Mouse (Mus musculus) midbrain, embryonic 10.5 days (tissue): ENCODE measurements around the gene Zfp652. TPM values are rescaled to one million over a fixed set of nuclear protein-coding genes. Genes with fewer than 3 reads are reported as not detected.

Source experiments
- DNase-seq: peaks from one replicate; pipeline ENCODE4 v3.0.0-alpha.2; 2017; ENCODE audit warnings: low spot score
- H3K27ac ChIP-seq: fragments of 300-500 bp; sonication (generic); replicated peaks from 2 replicates; pipeline ENCODE4 v1.5.1; 2016; ENCODE audit warnings: mild to moderate bottlenecking
- H3K27me3 ChIP-seq: fragments of 300-500 bp; sonication (generic); 2 replicates; pipeline ENCODE4 v1.6.1; 2016; ENCODE audit warnings: low read depth, mild to moderate bottlenecking; ENCODE audit not compliant: poor library complexity, severe bottlenecking
- H3K36me3 ChIP-seq: fragments of 300-500 bp; sonication (generic); 2 replicates; pipeline ENCODE4 v1.6.1; 2016; ENCODE audit warnings: mild to moderate bottlenecking, moderate library complexity
- H3K4me1 ChIP-seq: fragments of 300-500 bp; sonication (generic); 2 replicates; pipeline ENCODE4 v1.6.1; 2016
- H3K4me3 ChIP-seq: fragments of 300-500 bp; sonication (generic); 2 replicates; pipeline ENCODE4 v1.5.1; 2016; ENCODE audit warnings: mild to moderate bottlenecking, moderate library complexity
- H3K9me3 ChIP-seq: fragments of 300-500 bp; sonication (generic); replicated peaks from 2 replicates; pipeline ENCODE4 v1.6.1; 2016; ENCODE audit warnings: mild to moderate bottlenecking
- WGBS: fragments of 180-500 bp; shearing (Covaris S2); methylation state at CpG from one replicate; pipeline ENCODE4 v1.1.7; 2016; 5-methylcytosine and 5-hydroxymethylcytosine counted together
- polyA plus RNA-seq: library from polyadenylated mRNA; unstranded; fragments of >200 nt; fragmentation: Nextera tagmentation; extraction: Ambion mirVana; gene quantifications from 2 replicates; pipeline ENCODE4 v1.2.1, GENCODE M21; 2016

Zfp652 gene
- polyA plus RNA-seq, 1 experiment from 2014 or later, result 13.7 TPM

DNA sequence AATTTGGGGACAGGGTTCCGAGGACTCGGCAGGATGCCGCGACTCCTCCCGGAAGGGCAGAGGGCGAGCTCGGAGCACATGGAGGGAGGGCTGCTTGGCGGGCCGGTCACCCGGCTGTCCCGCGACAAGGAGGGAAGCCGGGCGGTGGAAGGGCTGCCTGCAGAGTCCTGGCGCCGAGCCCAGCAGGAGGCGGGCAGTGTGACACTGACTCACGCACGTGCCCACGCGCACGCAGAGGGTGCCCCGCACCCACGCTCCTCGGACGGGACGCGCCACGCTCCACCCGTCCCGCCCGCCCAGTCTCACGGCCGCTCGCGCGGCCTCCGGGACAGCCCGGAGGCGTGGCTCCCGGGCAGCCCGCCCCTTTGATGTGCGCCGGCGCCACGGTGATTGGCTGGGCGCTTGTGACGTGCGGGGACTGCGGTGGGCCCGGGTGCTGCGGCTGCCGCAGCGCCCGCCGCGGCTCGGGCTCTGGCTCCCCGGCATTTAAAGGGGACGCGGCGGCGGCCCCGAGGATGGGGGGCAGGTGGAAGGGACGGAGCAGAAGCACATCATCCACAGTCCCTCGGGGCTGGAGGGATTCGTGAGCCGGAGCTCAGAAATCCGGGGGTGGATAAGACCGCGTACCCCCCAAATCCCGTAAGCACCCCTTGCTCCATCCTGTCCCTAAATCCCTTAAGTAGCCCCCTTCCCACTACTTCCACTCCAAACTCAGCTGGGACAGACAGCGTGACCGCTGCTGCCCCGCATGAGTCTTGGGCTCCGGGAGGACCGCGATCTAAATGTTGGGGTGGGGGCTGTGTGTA lies 111.8 kb downstream of the Zfp652 start, which contains the start of gene Phospho1:
Gene Phospho1, plus strand, starts transcription at position 429 of the 806 bp plus-strand sequence.
- Histone ChIP-seq H3K27ac (peak within 1 kb of the TSS; percentile 85), H3K27me3 (peaks cover 81% of the 10 kb centered on the region), H3K4me1 (peaks cover 22% of the 10 kb centered on the region), H3K36me3 (no peaks in the 10 kb centered on the region), H3K4me3 (peak within 1 kb of the TSS; percentile 68), H3K9me3 (no peaks in the 10 kb centered on the region)
- under 1% methylated on average over 77 of the region's 78 CpGs for WGBS
- DNase-seq, result peak; percentile 92

DNA sequence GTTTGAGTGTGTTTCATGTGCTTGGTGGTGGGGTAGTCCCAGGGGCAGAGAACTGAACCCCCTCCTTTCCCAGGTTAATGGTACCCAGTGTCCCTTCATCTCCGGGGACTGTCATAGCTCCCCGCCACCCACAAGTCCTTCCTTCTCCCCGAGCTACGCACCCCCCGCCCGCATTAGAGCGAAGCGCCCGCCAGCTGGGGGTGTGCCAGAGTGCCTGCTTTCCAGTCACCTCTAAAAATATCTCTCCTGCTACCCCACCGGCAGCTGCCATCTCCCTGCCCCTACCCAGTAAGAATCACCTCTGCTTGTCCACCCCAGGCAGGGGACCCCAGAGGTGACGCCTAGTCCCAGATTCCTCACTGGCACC lies 112.4 kb downstream of the Zfp652 start:
- no peaks in the 10 kb centered on the region for H3K36me3 ChIP-seq
- WGBS, result under 1% methylated on average over 11 of the region's 11 CpGs
- peak overlapping the region; percentile 85 for H3K27ac ChIP-seq
- peak overlapping the region; percentile 68 for H3K4me3 ChIP-seq
- peaks cover 87% of the 10 kb centered on the region for H3K27me3 ChIP-seq
- peaks cover 22% of the 10 kb centered on the region for H3K4me1 ChIP-seq
- DNase-seq, result no peak
- no peaks in the 10 kb centered on the region for H3K9me3 ChIP-seq

DNA sequence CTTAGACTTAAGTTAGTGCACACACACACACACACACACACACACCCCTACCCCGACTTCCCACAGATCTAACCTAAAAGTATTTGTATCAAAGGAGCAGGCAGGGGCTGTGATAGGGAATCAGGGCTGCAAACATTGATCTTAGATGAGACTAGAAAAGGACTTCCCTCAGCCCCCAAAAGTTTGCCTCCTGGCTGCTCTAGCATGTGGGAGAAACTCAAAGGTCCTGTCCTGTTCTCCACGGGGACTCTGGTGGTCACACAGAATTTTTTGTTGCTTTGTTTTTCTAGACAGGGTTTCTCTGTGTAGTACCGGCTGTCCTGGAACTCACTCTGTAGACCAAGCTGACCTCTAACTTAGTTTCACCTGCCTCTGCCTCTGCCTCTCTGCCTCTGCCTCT lies 113.2 kb downstream of the Zfp652 start:
- Histone ChIP-seq H3K4me1 (peaks cover 29% of the 10 kb centered on the region), H3K4me3 (no peak overlapping the region), H3K9me3 (no peaks in the 10 kb centered on the region), H3K27me3 (peaks cover 95% of the 10 kb centered on the region), H3K36me3 (no peaks in the 10 kb centered on the region), H3K27ac (no peak overlapping the region)
- WGBS, result 67% methylated on average over 3 of the region's 3 CpGs
- DNase-seq, result no peak

DNA sequence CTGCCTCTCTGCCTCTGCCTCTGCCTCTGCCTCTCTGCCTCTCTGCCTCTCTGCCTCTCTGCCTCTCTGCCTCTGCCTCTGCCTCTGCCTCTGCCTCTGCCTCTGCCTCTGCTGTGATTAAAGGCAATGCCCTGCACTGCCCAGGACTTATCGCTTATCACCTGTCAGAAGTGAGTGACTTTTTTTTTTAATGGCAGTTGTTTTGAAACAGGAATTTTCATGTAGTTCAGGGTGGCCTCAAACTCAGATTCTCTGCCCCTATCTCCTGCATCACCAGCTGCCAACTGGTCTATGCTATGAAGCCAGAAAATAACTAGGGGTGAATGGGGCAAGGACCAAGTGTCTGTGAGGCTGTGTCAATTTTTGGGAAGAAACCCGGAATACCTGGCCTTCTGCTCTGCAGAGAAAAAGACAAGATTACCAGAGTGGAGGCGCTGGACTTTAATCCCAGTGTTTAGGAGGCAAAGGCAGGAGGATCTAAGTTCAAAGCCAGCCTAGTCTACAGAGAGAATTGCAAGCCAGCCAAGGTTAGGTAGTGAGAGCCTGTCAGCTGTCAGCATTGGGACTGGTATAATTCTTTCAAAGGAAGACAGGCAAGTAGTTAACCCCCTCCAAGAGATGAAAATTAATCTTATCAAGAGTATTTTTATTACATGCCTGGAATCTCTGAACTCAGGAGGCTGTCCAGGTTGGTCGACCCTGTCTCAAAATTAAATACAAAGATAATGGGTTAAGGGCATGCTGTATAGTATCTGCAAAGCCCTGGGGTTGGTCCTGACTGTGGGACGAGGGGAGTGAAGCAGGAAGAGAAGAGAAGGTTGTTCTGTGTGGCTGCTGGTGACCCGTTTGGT lies 114.1 kb downstream of the Zfp652 start:
- peaks cover 98% of the 10 kb centered on the region for H3K27me3 ChIP-seq
- H3K4me3 ChIP-seq, result no peak overlapping the region
- H3K27ac ChIP-seq, result no peak overlapping the region
- 55% methylated on average over 6 of the region's 6 CpGs for WGBS
- no peaks in the 10 kb centered on the region for H3K36me3 ChIP-seq
- H3K9me3 ChIP-seq, result no peaks in the 10 kb centered on the region
- DNase-seq, result no peak
- peaks cover 38% of the 10 kb centered on the region for H3K4me1 ChIP-seq

DNA sequence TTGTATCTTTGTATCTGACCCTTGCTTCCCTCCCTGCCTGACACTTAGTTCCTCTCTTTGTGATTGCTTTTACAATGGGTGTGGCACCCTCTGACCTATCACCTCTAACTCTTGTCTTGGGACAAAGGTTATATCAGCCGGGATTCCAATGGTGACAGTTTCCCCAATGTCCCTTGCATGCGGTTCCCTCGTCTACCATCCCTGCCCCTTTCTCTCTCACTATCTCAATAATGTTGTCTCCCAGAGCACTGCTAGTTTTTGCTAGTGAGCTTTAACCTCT lies 114.6 kb downstream of the Zfp652 start:
- peaks cover 44% of the 10 kb centered on the region for H3K4me1 ChIP-seq
- peaks cover 98% of the 10 kb centered on the region for H3K27me3 ChIP-seq
- no peaks in the 10 kb centered on the region for H3K36me3 ChIP-seq
- no peak overlapping the region for H3K27ac ChIP-seq
- no peak for DNase-seq
- 23% methylated on average over 3 of the region's 3 CpGs for whole genome bisulfite sequencing
- no peak overlapping the region for H3K4me3 ChIP-seq
- H3K9me3 ChIP-seq, result no peaks in the 10 kb centered on the region

DNA sequence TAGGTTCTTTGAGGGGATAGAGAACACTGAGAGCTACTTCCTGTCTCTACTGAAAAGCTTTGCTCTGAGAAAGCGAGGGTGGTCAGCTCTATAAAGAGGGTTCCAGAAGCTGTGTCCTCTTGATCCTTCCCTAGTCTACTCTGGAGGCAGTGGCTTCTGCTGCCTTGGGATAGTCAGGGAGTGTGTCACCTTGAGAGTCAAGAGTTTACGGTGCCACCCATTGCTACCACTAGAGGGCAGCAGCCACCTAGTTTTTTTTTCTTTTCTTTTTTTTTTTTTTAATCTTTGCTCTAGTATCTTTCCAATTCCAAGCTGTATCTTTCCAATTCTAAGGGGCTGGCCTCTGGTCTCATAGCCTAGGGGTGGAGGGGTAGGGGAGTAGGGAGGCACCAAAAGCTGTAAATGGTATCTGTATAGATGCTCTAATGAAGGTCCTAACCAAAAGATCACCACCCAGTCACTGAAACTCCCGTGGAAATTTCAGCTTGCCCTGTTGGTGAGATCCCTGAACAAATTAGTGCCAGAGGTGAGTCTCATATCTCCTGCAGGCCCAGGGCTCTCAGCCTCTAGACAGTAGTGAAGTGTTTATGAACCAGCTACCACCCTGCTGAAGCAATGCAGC lies 115.1 kb downstream of the Zfp652 start:
- H3K36me3 ChIP-seq, result no peaks in the 10 kb centered on the region
- H3K9me3 ChIP-seq, result no peaks in the 10 kb centered on the region
- peaks cover 98% of the 10 kb centered on the region for H3K27me3 ChIP-seq
- H3K4me1 ChIP-seq, result peaks cover 49% of the 10 kb centered on the region
- no peak overlapping the region for H3K27ac ChIP-seq
- H3K4me3 ChIP-seq, result no peak overlapping the region
- 18% methylated on average over 3 of the region's 3 CpGs for WGBS
- DNase-seq, result peak; percentile 54

DNA sequence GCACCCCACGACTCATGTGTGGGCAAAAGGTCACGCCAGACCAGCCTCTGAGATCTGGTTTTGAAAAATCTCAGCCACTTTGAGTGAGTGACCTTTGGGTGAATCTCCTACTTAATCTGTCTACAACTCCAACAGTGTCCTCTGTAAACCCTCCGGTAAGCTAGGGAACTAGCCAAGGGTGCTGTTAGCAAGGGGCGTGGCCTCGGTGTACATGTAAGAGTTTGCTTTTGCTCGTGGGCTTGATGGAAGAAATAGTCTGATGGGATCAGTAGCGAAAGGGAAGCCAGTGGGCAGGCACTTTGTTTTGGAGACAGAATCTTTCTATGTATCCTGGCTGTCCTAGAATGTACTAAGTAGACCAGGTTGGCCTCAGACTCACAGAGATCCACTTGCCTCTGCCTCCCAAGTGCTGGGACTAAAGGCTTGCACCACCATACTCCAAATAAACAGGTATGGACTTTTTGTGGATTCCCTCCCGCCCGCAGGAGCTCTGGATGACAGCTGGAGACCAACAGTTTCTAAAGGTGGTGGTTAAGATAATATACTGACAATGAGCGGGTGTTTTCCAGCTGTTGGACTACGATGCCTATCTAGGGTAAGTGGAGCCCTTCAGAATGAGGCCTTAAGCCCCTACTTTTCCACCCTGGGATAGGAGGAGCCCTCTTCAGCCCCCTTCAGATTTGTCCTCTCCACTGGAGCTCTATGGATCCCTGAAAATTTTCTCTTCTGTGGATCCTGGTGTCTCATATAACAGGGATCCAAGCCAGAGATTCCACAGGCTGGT lies 115.9 kb downstream of the Zfp652 start:
- no peak for DNase-seq
- 79% methylated on average over 11 of the region's 11 CpGs for WGBS
- peaks cover 52% of the 10 kb centered on the region for H3K4me1 ChIP-seq

DNA sequence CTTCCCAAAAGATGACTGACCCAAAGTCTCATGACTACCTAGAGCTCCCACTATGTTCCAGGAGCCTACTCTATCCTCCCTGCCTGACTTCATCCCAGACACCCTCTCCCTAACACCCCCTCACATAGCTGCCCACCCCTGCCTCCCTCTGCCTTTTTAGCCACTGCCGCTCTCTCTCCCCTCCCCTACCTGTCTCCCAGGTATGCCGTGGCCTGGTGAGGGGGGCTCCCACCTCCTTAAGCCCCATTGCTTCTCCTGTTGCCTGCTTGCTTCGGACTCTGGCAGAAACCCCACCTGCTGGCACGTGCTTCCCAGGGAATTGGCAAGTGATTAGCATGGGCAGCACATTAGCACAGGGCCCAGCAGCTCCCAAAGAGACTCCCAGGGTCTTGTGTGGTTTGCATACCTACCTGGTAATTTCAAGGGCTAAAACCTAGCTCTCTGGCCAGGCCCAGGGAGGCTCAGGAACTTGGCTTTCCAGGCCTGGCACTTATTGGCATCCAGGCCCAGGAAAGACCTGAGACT lies 117.1 kb downstream of the Zfp652 start:
- no peaks in the 10 kb centered on the region for H3K9me3 ChIP-seq
- peaks cover 100% of the 10 kb centered on the region for H3K27me3 ChIP-seq
- no peaks in the 10 kb centered on the region for H3K36me3 ChIP-seq
- DNase-seq, result no peak
- peaks cover 54% of the 10 kb centered on the region for H3K4me1 ChIP-seq
- H3K27ac ChIP-seq, result no peak overlapping the region
- WGBS, result 32% methylated on average over 4 of the region's 4 CpGs
- no peak overlapping the region for H3K4me3 ChIP-seq

More for the DNA sequence above, 115.9 kb downstream of the Zfp652 start:
- Histone ChIP-seq H3K9me3 (no peaks in the 10 kb centered on the region), H3K27me3 (peaks cover 98% of the 10 kb centered on the region), H3K36me3 (no peaks in the 10 kb centered on the region), H3K4me3 (no peak overlapping the region), H3K27ac (no peak overlapping the region)

DNA sequence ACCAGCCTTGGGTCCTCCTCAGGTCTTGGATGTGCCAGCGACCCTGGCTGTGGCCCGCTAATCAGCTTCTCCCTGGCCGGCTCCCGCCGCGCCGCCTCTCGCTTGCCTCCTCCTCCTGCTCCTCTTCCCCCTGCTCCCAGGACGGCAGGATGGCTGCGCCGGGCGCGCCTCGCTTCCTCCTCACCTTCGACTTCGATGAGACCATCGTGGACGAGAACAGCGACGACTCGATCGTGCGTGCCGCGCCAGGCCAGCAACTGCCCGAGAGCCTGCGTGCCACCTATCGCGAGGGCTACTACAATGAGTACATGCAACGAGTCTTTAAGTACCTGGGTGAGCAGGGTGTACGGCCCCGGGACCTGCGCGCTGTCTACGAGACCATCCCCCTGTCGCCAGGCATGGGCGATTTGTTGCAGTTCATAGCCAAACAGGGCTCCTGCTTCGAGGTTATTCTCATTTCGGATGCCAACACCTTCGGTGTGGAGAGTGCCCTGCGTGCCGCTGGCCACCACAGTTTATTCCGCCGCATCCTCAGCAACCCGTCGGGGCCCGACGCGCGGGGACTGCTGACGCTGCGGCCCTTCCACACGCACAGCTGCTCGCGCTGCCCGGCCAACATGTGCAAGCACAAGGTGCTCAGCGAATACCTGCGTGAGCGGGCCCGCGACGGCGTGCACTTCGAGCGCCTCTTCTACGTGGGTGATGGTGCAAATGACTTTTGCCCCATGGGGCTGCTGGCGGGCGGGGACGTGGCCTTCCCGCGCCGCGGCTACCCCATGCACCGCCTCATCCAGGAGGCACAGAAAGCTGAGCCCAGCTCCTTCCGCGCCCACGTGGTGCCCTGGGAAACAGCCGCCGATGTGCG lies 118.2 kb downstream of the Zfp652 start:
- peak; percentile 42 for DNase-seq
- peaks cover 56% of the 10 kb centered on the region for H3K4me1 ChIP-seq
- WGBS, result 3% methylated on average over 80 of the region's 80 CpGs
- H3K36me3 ChIP-seq, result no peaks in the 10 kb centered on the region
- H3K27ac ChIP-seq, result no peak overlapping the region
- peak overlapping the region; percentile 43 for H3K4me3 ChIP-seq
- H3K27me3 ChIP-seq, result peaks cover 100% of the 10 kb centered on the region
- H3K9me3 ChIP-seq, result no peaks in the 10 kb centered on the region

DNA sequence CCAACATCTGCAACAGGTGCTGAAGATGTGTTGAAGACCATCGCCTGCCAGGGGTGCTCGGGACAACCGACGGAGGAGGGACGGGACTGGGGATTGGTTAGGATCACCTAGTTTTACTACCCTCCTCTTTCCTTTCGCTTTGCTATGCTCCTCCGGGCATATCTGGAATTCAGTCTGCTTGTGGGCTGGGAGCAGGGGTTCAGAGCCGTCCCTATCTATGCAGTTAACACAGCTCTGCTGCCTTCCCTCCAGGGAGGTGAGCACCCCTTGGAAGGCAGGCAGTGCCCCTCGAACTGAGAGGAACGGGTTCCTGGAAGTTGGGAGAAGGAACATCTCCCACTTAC lies 118.8 kb downstream of the Zfp652 start:
- Histone ChIP-seq H3K27ac (no peak overlapping the region), H3K4me3 (peak overlapping the region; percentile 43), H3K27me3 (peaks cover 100% of the 10 kb centered on the region), H3K4me1 (peaks cover 59% of the 10 kb centered on the region), H3K9me3 (no peaks in the 10 kb centered on the region), H3K36me3 (no peaks in the 10 kb centered on the region)
- WGBS, result 5% methylated on average over 10 of the region's 10 CpGs
- DNase-seq, result no peak

DNA sequence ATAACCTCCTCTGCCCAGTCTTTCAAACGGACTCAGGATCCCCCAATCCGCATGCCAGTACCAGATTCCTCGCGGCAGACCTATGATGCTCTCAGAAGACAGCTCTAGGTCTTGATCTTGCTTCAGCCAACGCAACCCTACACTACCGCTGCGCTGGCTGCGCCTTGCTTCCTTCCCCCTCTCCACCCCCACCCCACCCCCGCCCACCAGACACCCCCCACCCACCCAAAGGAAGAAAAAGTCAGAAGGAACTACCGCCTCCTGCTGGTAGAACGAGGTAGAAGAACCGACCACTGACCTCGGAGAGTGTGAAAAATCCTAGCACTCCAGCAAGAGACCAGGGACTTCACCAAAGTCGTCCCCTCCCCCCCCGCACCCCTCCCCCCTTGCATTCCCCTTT lies 119.2 kb downstream of the Zfp652 start:
- Histone ChIP-seq H3K27ac (no peak overlapping the region), H3K4me1 (peaks cover 59% of the 10 kb centered on the region), H3K4me3 (0 out of 2 replicates have a peak overlapping the region, but pooled peaks have one; percentile 43), H3K36me3 (no peaks in the 10 kb centered on the region), H3K27me3 (peaks cover 100% of the 10 kb centered on the region), H3K9me3 (no peaks in the 10 kb centered on the region)
- 3% methylated on average over 14 of the region's 15 CpGs for WGBS
- DNase-seq, result no peak
